Mouse (Mus musculus): Measurements from ENCODE around the gene Rpap3. TPM values are rescaled to one million over a fixed set of nuclear protein-coding genes. Genes with fewer than 3 reads are reported as not detected.
A peak's percentile ranks its signal among the peaks of the same experiment; 100 is the strongest.

Gene Rpap3
- total and polyA plus RNA-seq, 2 experiments from 2014 or later: 14.1 to 38.1 TPM

- Histone ChIP-seq H3K36me3 (ENCODE audit: insufficient read depth, low read length) (peaks cover 13% of the 10 kb centered on the region; the same call in 1 of the 2 replicates), H3K4me3 (ENCODE audit: low read length) (no peak overlapping the region), H3K4me2 (ENCODE audit: low read depth, low read length) (no peak overlapping the region), H3K9ac (replicated peaks; ENCODE audit: low read length) (no peak overlapping the region), H3K4me1 (ENCODE audit: insufficient read depth, low read length) (peaks cover 8% of the 10 kb centered on the region), H3K9me3 (ENCODE audit: low read length) (no peaks in the 10 kb centered on the region), H3K27me3 (ENCODE audit: insufficient read depth, low read length) (no peaks in the 10 kb centered on the region), H3K27ac (no peak overlapping the region)
- no peak for TF ChIP-seq CTCF (IDR thresholded peaks at IDR 0.05; ENCODE audit: low read depth)
- WGBS: 59% methylated on average over 10 of the region's 10 CpGs
- no peak for DNase-seq (ENCODE audit: low spot score)
- ATAC-seq: no peak; the same call in 1 of the 2 replicates
Observed at GRCm38 (mm10) chr15:97745331-97745730, 39.7 kb upstream of the Rpap3 start.

GRCm38 (mm10) chr15:97744930-97745329 lies 39.3 kb upstream of the Rpap3 start:
- no peak overlapping the region for H3K4me3 ChIP-seq (ENCODE audit: low read length)
- no peak for TF ChIP-seq CTCF (IDR thresholded peaks at IDR 0.05; ENCODE audit: low read depth)
- ATAC-seq (peak; percentile 56; the same call in 1 of the 2 replicates), DNase-seq (ENCODE audit: low spot score) (peak; percentile 24)
- no peaks in the 10 kb centered on the region for H3K9me3 ChIP-seq (ENCODE audit: low read length)
- H3K4me2 ChIP-seq (ENCODE audit: low read depth, low read length): no peak overlapping the region
- no peak overlapping the region for H3K27ac ChIP-seq
- no peaks in the 10 kb centered on the region for H3K27me3 ChIP-seq (ENCODE audit: insufficient read depth, low read length)
- H3K9ac ChIP-seq (replicated peaks; ENCODE audit: low read length): no peak overlapping the region
- peaks cover 13% of the 10 kb centered on the region; the same call in 1 of the 2 replicates for H3K36me3 ChIP-seq (ENCODE audit: insufficient read depth, low read length)
- H3K4me1 ChIP-seq (ENCODE audit: insufficient read depth, low read length): peaks cover 4% of the 10 kb centered on the region; the same call in 1 of the 2 replicates
- WGBS: 61% methylated on average over 10 of the region's 10 CpGs

GRCm38 (mm10) chr15:97743961-97744525 lies 38.4 kb upstream of the Rpap3 start:
- Histone ChIP-seq H3K27me3 (ENCODE audit: insufficient read depth, low read length) (no peaks in the 10 kb centered on the region), H3K4me3 (ENCODE audit: low read length) (no peak overlapping the region), H3K9me3 (ENCODE audit: low read length) (no peaks in the 10 kb centered on the region), H3K4me1 (ENCODE audit: insufficient read depth, low read length) (peaks cover 3% of the 10 kb centered on the region; the same call in 1 of the 2 replicates), H3K36me3 (ENCODE audit: insufficient read depth, low read length) (peaks cover 6% of the 10 kb centered on the region; the same call in 1 of the 2 replicates), H3K27ac (no peak overlapping the region), H3K4me2 (ENCODE audit: low read depth, low read length) (no peak overlapping the region), H3K9ac (replicated peaks; ENCODE audit: low read length) (no peak overlapping the region)
- DNase-seq (ENCODE audit: low spot score) (no peak), ATAC-seq (no peak)
- TF ChIP-seq CTCF (IDR thresholded peaks at IDR 0.05; ENCODE audit: low read depth): no peak
- 71% methylated on average over 12 of the region's 12 CpGs for WGBS

- H3K27ac ChIP-seq: no peak overlapping the region
- WGBS: 82% methylated on average over 5 of the region's 5 CpGs
- H3K27me3 ChIP-seq (ENCODE audit: insufficient read depth, low read length): no peaks in the 10 kb centered on the region
- ATAC-seq (no peak), DNase-seq (ENCODE audit: low spot score) (no peak)
- peaks cover 3% of the 10 kb centered on the region; the same call in 1 of the 2 replicates for H3K4me1 ChIP-seq (ENCODE audit: insufficient read depth, low read length)
- no peak overlapping the region for H3K4me3 ChIP-seq (ENCODE audit: low read length)
- H3K4me2 ChIP-seq (ENCODE audit: low read depth, low read length): no peak overlapping the region
- no peak for TF ChIP-seq CTCF (IDR thresholded peaks at IDR 0.05; ENCODE audit: low read depth)
- H3K36me3 ChIP-seq (ENCODE audit: insufficient read depth, low read length): no peaks in the 10 kb centered on the region
- H3K9me3 ChIP-seq (ENCODE audit: low read length): no peaks in the 10 kb centered on the region
- no peak overlapping the region for H3K9ac ChIP-seq (replicated peaks; ENCODE audit: low read length)
Observed at GRCm38 (mm10) chr15:97743210-97743609, 37.6 kb upstream of the Rpap3 start.

GRCm38 (mm10) chr15:97742600-97742999 lies 37.0 kb upstream of the Rpap3 start:
- no peak overlapping the region for H3K4me2 ChIP-seq (ENCODE audit: low read depth, low read length)
- no peak for TF ChIP-seq CTCF (IDR thresholded peaks at IDR 0.05; ENCODE audit: low read depth)
- no peaks in the 10 kb centered on the region for H3K9me3 ChIP-seq (ENCODE audit: low read length)
- WGBS: 62% methylated on average over 4 of the region's 4 CpGs
- no peaks in the 10 kb centered on the region for H3K27me3 ChIP-seq (ENCODE audit: insufficient read depth, low read length)
- DNase-seq (ENCODE audit: low spot score) (no peak), ATAC-seq (no peak)
- no peaks in the 10 kb centered on the region for H3K36me3 ChIP-seq (ENCODE audit: insufficient read depth, low read length)
- H3K27ac ChIP-seq: 0 out of 2 replicates have a peak overlapping the region, but pooled peaks have one; percentile 36
- no peak overlapping the region for H3K4me3 ChIP-seq (ENCODE audit: low read length)
- H3K4me1 ChIP-seq (ENCODE audit: insufficient read depth, low read length): peaks cover 3% of the 10 kb centered on the region; the same call in 1 of the 2 replicates
- H3K9ac ChIP-seq (replicated peaks; ENCODE audit: low read length): 0 out of 2 replicates have a peak overlapping the region, but pooled peaks have one; percentile 9

GRCm38 (mm10) chr15:97742074-97742473 lies 36.4 kb upstream of the Rpap3 start:
- Histone ChIP-seq H3K4me1 (ENCODE audit: insufficient read depth, low read length) (peaks cover 3% of the 10 kb centered on the region; the same call in 1 of the 2 replicates), H3K36me3 (ENCODE audit: insufficient read depth, low read length) (no peaks in the 10 kb centered on the region), H3K4me2 (ENCODE audit: low read depth, low read length) (no peak overlapping the region), H3K27me3 (ENCODE audit: insufficient read depth, low read length) (no peaks in the 10 kb centered on the region), H3K9me3 (ENCODE audit: low read length) (no peaks in the 10 kb centered on the region), H3K27ac (peak overlapping the region; percentile 36; the same call in 1 of the 2 replicates), H3K9ac (replicated peaks; ENCODE audit: low read length) (0 out of 2 replicates have a peak overlapping the region, but pooled peaks have one; percentile 9), H3K4me3 (ENCODE audit: low read length) (no peak overlapping the region)
- ATAC-seq (no peak), DNase-seq (ENCODE audit: low spot score) (no peak)
- TF ChIP-seq CTCF (IDR thresholded peaks at IDR 0.05; ENCODE audit: low read depth): no peak
- 62% methylated on average over 7 of the region's 7 CpGs for WGBS

- ATAC-seq (no peak), DNase-seq (ENCODE audit: low spot score) (no peak)
- Histone ChIP-seq H3K4me3 (ENCODE audit: low read length) (no peak overlapping the region), H3K36me3 (ENCODE audit: insufficient read depth, low read length) (no peaks in the 10 kb centered on the region), H3K4me1 (ENCODE audit: insufficient read depth, low read length) (peaks cover 3% of the 10 kb centered on the region; the same call in 1 of the 2 replicates), H3K9ac (replicated peaks; ENCODE audit: low read length) (no peak overlapping the region), H3K9me3 (ENCODE audit: low read length) (no peaks in the 10 kb centered on the region), H3K27me3 (ENCODE audit: insufficient read depth, low read length) (no peaks in the 10 kb centered on the region), H3K4me2 (ENCODE audit: low read depth, low read length) (no peak overlapping the region), H3K27ac (peak overlapping the region; percentile 36; the same call in 1 of the 2 replicates)
- WGBS: 77% methylated on average over 12 of the region's 12 CpGs
- TF ChIP-seq CTCF (IDR thresholded peaks at IDR 0.05; ENCODE audit: low read depth): no peak
Observed at GRCm38 (mm10) chr15:97741662-97742061, 36.0 kb upstream of the Rpap3 start.
